Mouse (Mus musculus) macrophage (primary cell): ENCODE results near the gene Dbnl. TPM values are rescaled to one million over a fixed set of nuclear protein-coding genes. Genes with fewer than 3 reads are reported as not detected.

Experiments used
- H3K27ac ChIP-seq: fragments of 350-480 bp; formaldehyde crosslinking; 2 replicates; pipeline ENCODE4 v1.9.0; 2021
- H3K36me3 ChIP-seq: fragments of 350-480 bp; formaldehyde crosslinking; 2 replicates; pipeline ENCODE4 v1.9.0; 2021; ENCODE audit errors: inconsistent target
- H3K4me3 ChIP-seq: fragments of 350-480 bp; formaldehyde crosslinking; 2 replicates; pipeline ENCODE4 v1.9.0; 2021; ENCODE audit errors: inconsistent target
- H3K79me2 ChIP-seq: fragments of 350-480 bp; formaldehyde crosslinking; 2 replicates; pipeline ENCODE4 v1.9.0; 2021; ENCODE audit errors: inconsistent target
- WGBS: methylation state at CpG from one replicate; pipeline ENCODE4 v1.1.7; 2026; ENCODE audit warnings: inconsistent platforms; ENCODE audit not compliant: missing documents; 5-methylcytosine and 5-hydroxymethylcytosine counted together
- polyA plus RNA-seq: library from polyadenylated mRNA; stranded (reverse); fragments of 250-400 nt; gene quantifications from 3 replicates; pipeline ENCODE4 v1.2.4, GENCODE M21; 2018; ENCODE audit warnings: inconsistent platforms

Gene Dbnl
- polyA plus RNA-seq, 1 experiment from 2014 or later, result 175 TPM

GRCm38 (mm10) chr11:5837251-5838246 is 49.3 kb downstream of the Dbnl start, which contains the start of gene Polm:
Gene Polm (minus strand): TSS chr11:5838016.
- Histone ChIP-seq H3K79me2 (no peaks in the 10 kb centered on the region), H3K36me3 (peaks cover 18% of the 10 kb centered on the region; the same call in 1 of the 2 replicates), H3K4me3 (peak within 1 kb of the TSS; percentile 50), H3K27ac (peak within 1 kb of the TSS; percentile 57)
- under 1% methylated on average over 63 of the region's 63 CpGs for WGBS

GRCm38 (mm10) chr11:5840346-5840745 is 52.1 kb downstream of the Dbnl start:
- H3K36me3 ChIP-seq, result no peaks in the 10 kb centered on the region
- 96% methylated on average over 7 of the region's 7 CpGs for WGBS
- no peaks in the 10 kb centered on the region for H3K79me2 ChIP-seq
- H3K4me3 ChIP-seq, result no peak overlapping the region
- no peak overlapping the region for H3K27ac ChIP-seq

- WGBS, result 93% methylated on average over 2 of the region's 2 CpGs
- Histone ChIP-seq H3K36me3 (no peaks in the 10 kb centered on the region), H3K79me2 (no peaks in the 10 kb centered on the region), H3K4me3 (no peak overlapping the region), H3K27ac (no peak overlapping the region)
Observed at GRCm38 (mm10) chr11:5841751-5842150, 53.5 kb downstream of the Dbnl start.

GRCm38 (mm10) chr11:5843131-5843530 is 54.8 kb downstream of the Dbnl start:
- 91% methylated on average over 3 of the region's 3 CpGs for WGBS
- Histone ChIP-seq H3K36me3 (no peaks in the 10 kb centered on the region), H3K4me3 (no peak overlapping the region), H3K27ac (no peak overlapping the region), H3K79me2 (no peaks in the 10 kb centered on the region)

DNA sequence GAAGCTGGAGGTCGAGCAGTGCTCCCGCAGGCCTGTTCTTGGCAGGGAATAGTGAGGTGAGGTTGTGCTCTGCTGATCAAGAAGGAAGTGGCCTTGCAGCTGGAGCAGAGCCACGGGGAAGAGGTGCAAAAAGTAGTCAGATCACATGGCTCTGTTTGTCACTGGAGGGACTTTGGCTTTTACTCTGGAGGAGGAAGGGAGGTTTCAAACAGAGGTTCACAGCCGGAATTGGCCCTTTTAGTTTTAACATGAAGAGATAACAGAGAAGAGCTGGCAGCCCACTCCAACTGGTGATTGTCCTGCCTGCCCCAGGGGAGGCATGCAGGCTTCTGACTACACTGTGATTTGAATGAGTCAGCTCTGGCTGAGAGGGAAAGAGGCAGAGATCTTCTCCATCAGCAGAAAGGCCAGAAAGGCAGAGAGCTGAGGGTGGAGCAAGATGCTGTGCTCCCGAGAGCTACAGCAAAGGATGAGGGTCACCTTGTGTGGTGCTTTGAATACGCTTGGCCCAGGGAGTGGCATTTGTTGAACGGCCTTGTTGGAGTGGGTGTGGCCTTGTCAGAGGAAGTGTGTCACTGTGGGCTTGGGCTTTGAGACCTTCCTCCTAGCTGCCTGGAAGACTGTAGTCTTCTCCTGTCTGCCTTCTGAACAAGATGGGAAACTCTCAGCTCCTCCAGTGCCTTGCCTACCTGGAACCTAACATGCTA is 58.5 kb downstream of the Dbnl start:
- WGBS, result 43% methylated on average over 7 of the region's 7 CpGs
- H3K27ac ChIP-seq, result no peak overlapping the region
- no peaks in the 10 kb centered on the region for H3K36me3 ChIP-seq
- H3K79me2 ChIP-seq, result no peaks in the 10 kb centered on the region
- no peak overlapping the region for H3K4me3 ChIP-seq

GRCm38 (mm10) chr11:5848741-5849140 is 60.5 kb downstream of the Dbnl start:
- Histone ChIP-seq H3K4me3 (no peak overlapping the region), H3K36me3 (no peaks in the 10 kb centered on the region), H3K79me2 (no peaks in the 10 kb centered on the region), H3K27ac (no peak overlapping the region)
- WGBS, result 83% methylated on average over 6 of the region's 6 CpGs

GRCm38 (mm10) chr11:5849316-5849715 is 61.0 kb downstream of the Dbnl start:
- no peak overlapping the region for H3K4me3 ChIP-seq
- no peaks in the 10 kb centered on the region for H3K79me2 ChIP-seq
- 44% methylated on average over 2 of the region's 2 CpGs for WGBS
- no peaks in the 10 kb centered on the region for H3K36me3 ChIP-seq
- no peak overlapping the region for H3K27ac ChIP-seq

DNA sequence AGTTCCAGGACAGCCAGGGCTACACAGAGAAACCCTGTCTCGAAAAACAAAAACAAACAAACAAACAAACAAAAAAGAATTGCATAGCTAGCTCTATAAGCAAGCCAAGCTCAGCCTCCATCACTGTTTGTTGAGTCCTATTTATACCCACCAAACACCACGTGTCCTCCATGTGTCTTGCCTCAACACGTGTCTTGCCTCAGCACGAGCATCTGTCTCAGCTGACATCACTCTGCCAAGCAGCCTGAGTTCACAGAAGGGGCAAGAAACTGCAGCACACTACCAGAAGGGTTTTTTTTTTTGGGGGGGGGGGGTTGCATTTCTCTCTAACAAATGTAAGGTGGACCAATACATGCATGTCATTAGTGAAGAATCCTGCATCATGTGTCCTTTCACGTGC is 62.2 kb downstream of the Dbnl start:
- 83% methylated on average over 5 of the region's 5 CpGs for WGBS
- H3K4me3 ChIP-seq, result no peak overlapping the region
- H3K36me3 ChIP-seq, result no peaks in the 10 kb centered on the region
- no peaks in the 10 kb centered on the region for H3K79me2 ChIP-seq
- no peak overlapping the region for H3K27ac ChIP-seq

Other genes with a start within 250 kb of the Dbnl start
- gene Ccdc117, start 246.3 kb upstream of the Dbnl start, polyA plus RNA-seq, result 9.4 to 16.8 TPM (median 15.8 TPM) in 3 replicates
- not detected in 3 replicates for gene Ankrd36, start 218.8 kb upstream of the Dbnl start, polyA plus RNA-seq
- 12.0 to 55.7 TPM (median 43.6 TPM) in 3 replicates for gene Mrps24, start 72.8 kb upstream of the Dbnl start, polyA plus RNA-seq
- 7.5 to 13.5 TPM (median 13.1 TPM) in 3 replicates for gene Urgcp, start 26.1 kb upstream of the Dbnl start, polyA plus RNA-seq
- not detected in 3 replicates for gene Pgam2, start 15.2 kb downstream of the Dbnl start, polyA plus RNA-seq
- 4.5 to 5.8 TPM (median 5.4 TPM) in 3 replicates for gene Polm, start 49.5 kb downstream of the Dbnl start, polyA plus RNA-seq
- gene Aebp1, start 73.5 kb downstream of the Dbnl start, polyA plus RNA-seq, result 0.19 to 0.37 TPM in 2 of 3 replicates, not detected in the other
- gene Pold2, start 89.8 kb downstream of the Dbnl start, polyA plus RNA-seq, result 5.7 to 28.7 TPM (median 9.5 TPM) in 3 replicates
- not detected in 3 replicates for gene Myl7, start 110.3 kb downstream of the Dbnl start, polyA plus RNA-seq
- gene Gck, start 161.6 kb downstream of the Dbnl start, polyA plus RNA-seq, result not detected in 3 replicates
- 70.9 to 138 TPM (median 77.0 TPM) in 3 replicates for gene Ykt6, start 167.2 kb downstream of the Dbnl start, polyA plus RNA-seq